Mouse (Mus musculus): ENCODE measurements around the gene Gns.

GRCm38 (mm10) chr10:121365781-121366272, 937 bp downstream of the Gns start:
- TF ChIP-seq CTCF (IDR thresholded peaks at IDR 0.05; ENCODE audit: control insufficient read depth, insufficient read depth, low read length) (no peak), POLR2A (IDR thresholded peaks at IDR 0.05; ENCODE audit: borderline replicate concordance, control insufficient read depth, low read depth, low read length) (no peak)
